In genomic region chr3:134610244-134610643, GRCm38 (mm10) we compare ENCODE assay signal across 18 mouse cellular contexts.
DNase-seq lines count a peak whose midpoint lies in the region; TF ChIP-seq lines count a peak whose summit lies in the region.
"Had no signal": no experiment of that assay in that cellular context is flagged by ENCODE, and none has a peak within 500 bp of the region (broad histone marks: within the 10 kb centered on the region; RNA-seq: fewer than 3 reads in every experiment).

No protein-coding gene starts in this region.

- peak; percentile 53 for TF ChIP-seq RAD21 in CH12.LX (IDR thresholded peaks at IDR 0.05; ENCODE audit: low read depth, low read length)

- H3K27me3 ChIP-seq in heart, adult 2 months (ENCODE audit: control insufficient read depth, insufficient read depth, low read length) = no peaks in the 10 kb centered on the region
- H3K27me3 ChIP-seq in CH12.LX (replicated peaks) = no peaks in the 10 kb centered on the region
- H3K27me3 ChIP-seq: heart, embryonic 15.5 days; hindbrain, embryonic 12.5 days; limb, embryonic 15.5 days; megakaryocyte, embryonic 14.5 days had no signal

- intact Hi-C loops in heart, adult 2 months (cut with DNase I) = loop anchor here (5.0 kb wide), 1 partner anchor 733 kb away; no protein-coding TSS in a partner anchor
- intact Hi-C loops in heart, postnatal 10 days (cut with DNase I) = loop anchor here (1.0 kb wide), 1 partner anchor 733 kb away; no protein-coding TSS in a partner anchor
- intact Hi-C loops in left cerebral cortex, adult 2 months (cut with DNase I) = no loop called here

- TF ChIP-seq POLR2A in heart, adult 2 months (IDR thresholded peaks at IDR 0.05; ENCODE audit: insufficient read depth, low read depth, low read length) = no peak
- no peak for TF ChIP-seq POLR2A in CH12.LX (IDR thresholded peaks at IDR 0.05; ENCODE audit: low read depth, low read length)

- in situ Hi-C loops in CH12.LX (cut with MboI; ENCODE audit: low pct_ligation_motif_present, low pct_unique_long_range_greater_than_20kb, low sequenced_read_pairs) = no loop called here

- no peaks in the 10 kb centered on the region for H3K9me3 ChIP-seq in CH12.LX (replicated peaks; ENCODE audit: low read length)
- H3K9me3 ChIP-seq: forebrain, embryonic 10.5 days; G1E; heart, embryonic 15.5 days; hindbrain, embryonic 12.5 days; limb, embryonic 15.5 days; megakaryocyte, embryonic 14.5 days had no signal

- no peak overlapping the region for H3K4me3 ChIP-seq in heart, adult 2 months
- H3K4me3 ChIP-seq in left cerebral cortex, adult 2 months = no peak overlapping the region
- no peak overlapping the region for H3K4me3 ChIP-seq in CH12.LX (replicated peaks in 1 of 3; ENCODE audit: low read depth in 2 of 3, low read length in 2 of 3, poor library complexity in 1 of 3)
- H3K4me3 ChIP-seq: forebrain, embryonic 10.5 days; heart, embryonic 15.5 days; hindbrain, embryonic 12.5 days; limb, embryonic 15.5 days; megakaryocyte, embryonic 14.5 days had no signal

- dilution Hi-C loops in CH12.LX (cut with MboI; ENCODE audit: extremely low pct_ligation_motif_present, extremely low pct_unique_long_range_greater_than_20kb, low sequenced_read_pairs) = no loop called here

- TF ChIP-seq CTCF in heart, adult 2 months (IDR thresholded peaks at IDR 0.05) = peak; percentile 58
- peak; percentile 29 for TF ChIP-seq CTCF in left cerebral cortex, adult 2 months (IDR thresholded peaks at IDR 0.05)
- peak in 1 of 2 experiments; percentile 42; a peak in 2 of 4 replicates for TF ChIP-seq CTCF in CH12.LX (conservative IDR thresholded peaks at IDR 0.05 in 1 of 2, IDR thresholded peaks at IDR 0.05 in 1 of 2; ENCODE audit: low read depth in 2 of 2, low read length in 2 of 2)

- no peak for DNase-seq in heart, adult 2 months
- DNase-seq in heart, postnatal 10 days = no peak
- DNase-seq in left cerebral cortex, adult 2 months (ENCODE audit: extremely low spot score in 1 of 2, low spot score in 2 of 2) = no peak
- DNase-seq in left cerebral cortex, adult 18-20 months (ENCODE audit: low spot score in 2 of 2) = no peak
- no peak for DNase-seq in CH12.LX (ENCODE audit: extremely low read depth)
- peak; percentile 46 for DNase-seq in brain, adult 2 months (ENCODE audit: low read depth, low spot score)
- no peak for DNase-seq in spleen, adult 12 weeks (ENCODE audit: low spot score)
- no peak for DNase-seq in embryo, embryonic 11 days
- DNase-seq: cerebellum, adult 9-11 months; gastrocnemius, postnatal 25 days; lung, postnatal 14 days; thymus, adult 18-20 months had no signal

- H3K4me1 ChIP-seq in heart, adult 2 months (ENCODE audit: control insufficient read depth, insufficient read depth, low read length) = no peaks in the 10 kb centered on the region
- peaks cover 0 to 5% of the 10 kb centered on the region in 2 experiments; a peak in 2 of 4 replicates for H3K4me1 ChIP-seq in CH12.LX (ENCODE audit: control insufficient read depth in 1 of 2, insufficient read depth in 2 of 2)
- H3K4me1 ChIP-seq: heart, embryonic 15.5 days; limb, embryonic 15.5 days; megakaryocyte, embryonic 14.5 days had no signal

- no peak overlapping the region for H3K4me2 ChIP-seq in CH12.LX (ENCODE audit: insufficient read depth, low read depth, poor library complexity, severe bottlenecking)
- H3K4me2 ChIP-seq: heart, embryonic 15.5 days; hindbrain, embryonic 12.5 days; limb, embryonic 15.5 days had no signal

- TF ChIP-seq EP300 in heart, adult 2 months (IDR thresholded peaks at IDR 0.05; ENCODE audit: insufficient read depth, low read depth, low read length) = no peak
- no peak for TF ChIP-seq EP300 in CH12.LX (IDR thresholded peaks at IDR 0.05; ENCODE audit: low read length)

- no peaks in the 10 kb centered on the region for H3K36me3 ChIP-seq in heart, adult 2 months (ENCODE audit: control insufficient read depth, insufficient read depth, low read length)
- no peaks in the 10 kb centered on the region for H3K36me3 ChIP-seq in CH12.LX (replicated peaks in 1 of 2; ENCODE audit: control insufficient read depth in 1 of 2, insufficient read depth in 1 of 2, low read length in 1 of 2)
- H3K36me3 ChIP-seq: forebrain, embryonic 10.5 days; G1E; heart, embryonic 15.5 days; hindbrain, embryonic 12.5 days; limb, embryonic 15.5 days had no signal

- WGBS in heart, adult 2 months = 59% methylated on average over 4 of the region's 4 CpGs

- no peak overlapping the region for H3K9ac ChIP-seq in heart, adult 2 months (ENCODE audit: low read depth, low read length)
- H3K9ac ChIP-seq in CH12.LX (ENCODE audit: insufficient read depth, low read depth) = no peak overlapping the region
- H3K9ac ChIP-seq: heart, embryonic 15.5 days; hindbrain, embryonic 12.5 days; limb, embryonic 15.5 days had no signal

- no peaks in the 10 kb centered on the region for H3K79me2 ChIP-seq in heart, adult 2 months (replicated peaks; ENCODE audit: control insufficient read depth, insufficient read depth, low read length)
- no peaks in the 10 kb centered on the region for H3K79me2 ChIP-seq in CH12.LX (replicated peaks; ENCODE audit: control insufficient read depth, extremely low read depth, insufficient read depth, poor library complexity, severe bottlenecking)

- no peak overlapping the region for H3K27ac ChIP-seq in heart, adult 2 months
- no peak overlapping the region for H3K27ac ChIP-seq in left cerebral cortex, adult 2 months
- H3K27ac ChIP-seq in CH12.LX (ENCODE audit: insufficient read depth, low read depth) = no peak overlapping the region
- H3K27ac ChIP-seq: forebrain, embryonic 10.5 days; heart, embryonic 15.5 days; hindbrain, embryonic 12.5 days; limb, embryonic 15.5 days had no signal

TF ChIP-seq in CH12.LX, 34 proteins besides CTCF, POLR2A, EP300 and RAD21:
- TF ChIP-seq ZNF384 (IDR thresholded peaks at IDR 0.05; ENCODE audit: low read depth, low read length) (peak; percentile 40; the same call in 1 of the 2 replicates), MAZ (IDR thresholded peaks at IDR 0.05; ENCODE audit: low read depth, low read length) (no peak)
